Mouse (Mus musculus) bone marrow macrophage, adult 2 months (primary cell): ENCODE data around the gene Ypel1.

Experiments used
- CTCF ChIP-seq: IDR thresholded peaks from 2 replicates; pipeline ENCODE4 v1.5.1; 2012; ENCODE audit warnings: low read depth, mild to moderate bottlenecking, low read length, moderate library complexity
- POLR2A ChIP-seq: IDR thresholded peaks from 2 replicates; pipeline ENCODE4 v1.6.1; 2012; ENCODE audit warnings: mild to moderate bottlenecking, low read depth, low read length, borderline replicate concordance

GRCm38 (mm10) chr16:17086669-17087193 is 17.2 kb downstream of the Ypel1 start:
- TF ChIP-seq CTCF (no peak), POLR2A (no peak)
